Mouse (Mus musculus): ENCODE measurements around the gene Rab8b.
A peak's percentile ranks its signal among the peaks of the same experiment; 100 is the strongest.

DNA sequence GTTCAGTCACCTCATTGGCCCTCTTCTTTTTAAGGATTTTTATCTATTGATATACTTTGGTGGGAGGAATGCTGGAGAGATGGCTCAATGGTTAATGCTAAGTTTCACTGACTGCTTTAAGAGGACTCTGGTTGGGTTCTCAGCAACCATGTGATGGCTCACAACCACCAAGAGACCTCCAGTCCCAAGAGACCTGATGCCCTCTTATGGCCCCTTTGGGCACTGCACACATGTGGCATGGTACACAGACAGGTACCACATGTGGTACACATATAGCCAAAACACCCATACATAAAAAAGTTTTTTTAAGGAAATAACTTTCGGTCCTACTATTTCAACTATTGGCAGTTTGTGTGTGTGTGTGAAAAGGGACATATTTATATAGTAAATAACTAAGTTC is 2.6 kb upstream of the Rab8b start:
- peak; percentile 22; the same call in 1 of the 2 replicates for TF ChIP-seq CTCF (IDR thresholded peaks at IDR 0.05; ENCODE audit: control insufficient read depth, insufficient read depth, low read length)
- TF ChIP-seq POLR2A (IDR thresholded peaks at IDR 0.05; ENCODE audit: borderline replicate concordance, control insufficient read depth, low read depth, low read length): no peak
